Mouse (Mus musculus): ENCODE data around the gene Cyp17a1. TPM values are rescaled to one million over a fixed set of nuclear protein-coding genes. Genes with fewer than 3 reads are reported as not detected.

Cyp17a1 gene
- total RNA-seq, 2 experiments from 2014 or later: not detected

Other genes starting within 250 kb of the Cyp17a1 start
- 10 to 100 TPM; 26.1 to 29.7 TPM for gene Trim8, start 171.5 kb downstream of the Cyp17a1 start, total RNA-seq (2021)
- gene Arl3, start 100.0 kb downstream of the Cyp17a1 start, total RNA-seq (2021): 10 to 100 TPM; 48.9 to 50.5 TPM
- 1 to 10 TPM; 5.5 to 7.3 TPM for gene Sfxn2, start 99.8 kb downstream of the Cyp17a1 start, total RNA-seq (2021)
- 10 to 100 TPM; 38.3 to 41.6 TPM for gene Wbp1l, start 74.1 kb downstream of the Cyp17a1 start, total RNA-seq (2021)
- gene Borcs7, start 16.7 kb upstream of the Cyp17a1 start, total RNA-seq (2021): 10 to 100 TPM; 14.6 to 16.9 TPM
- gene As3mt, start 34.3 kb upstream of the Cyp17a1 start, total RNA-seq (2021): 10 to 100 TPM; 66.4 to 71.2 TPM
- gene Cnnm2, start 88.4 kb upstream of the Cyp17a1 start, total RNA-seq (2021): 1 to 10 TPM; 3.6 to 4.5 TPM